Mouse (Mus musculus) frontal cortex, postnatal 14 days (tissue): ENCODE measurements around the gene Ggn.
"Not testable (repeated sequence)": the region's sequence is repeated elsewhere in the genome, so short reads cannot be mapped to it uniquely, and the experiment has no call there.

ENCODE experiments used
- DNase-seq, 2 experiments: peaks; one replicate each; pipeline ENCODE4 v3.0.0; 2022; ENCODE audit warnings: low spot score in 2 of 2

Gene Ggn

DNA sequence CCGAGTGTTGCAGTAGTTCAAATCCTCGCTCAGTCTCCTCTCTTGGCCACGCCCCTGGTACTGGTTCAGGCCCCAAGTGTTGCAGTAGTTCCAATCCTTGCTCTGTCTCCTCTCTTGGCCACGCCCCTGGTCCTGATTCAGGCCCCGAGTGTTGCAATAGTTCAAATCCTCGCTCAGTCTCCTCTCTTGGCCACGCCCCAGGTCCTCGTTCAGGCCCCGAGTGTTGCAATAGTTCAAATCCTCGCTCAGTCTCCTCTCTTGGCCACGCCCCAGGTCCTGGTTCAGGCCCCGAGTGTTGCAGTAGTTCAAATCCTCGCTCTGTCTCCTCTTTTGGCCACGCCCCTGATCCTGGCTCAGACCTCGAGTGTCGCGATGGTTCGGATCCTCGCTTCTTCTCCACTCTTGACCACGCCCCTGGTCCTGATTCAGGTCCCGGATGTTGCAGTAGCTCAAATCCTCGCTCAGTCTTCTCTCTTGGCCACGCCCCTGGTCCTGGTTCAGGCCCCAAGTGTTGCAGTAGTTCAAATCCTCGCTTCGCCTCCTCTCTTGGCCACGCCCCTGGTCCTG, 42.3 kb downstream of the Ggn start:
- DNase-seq: no peak

DNA sequence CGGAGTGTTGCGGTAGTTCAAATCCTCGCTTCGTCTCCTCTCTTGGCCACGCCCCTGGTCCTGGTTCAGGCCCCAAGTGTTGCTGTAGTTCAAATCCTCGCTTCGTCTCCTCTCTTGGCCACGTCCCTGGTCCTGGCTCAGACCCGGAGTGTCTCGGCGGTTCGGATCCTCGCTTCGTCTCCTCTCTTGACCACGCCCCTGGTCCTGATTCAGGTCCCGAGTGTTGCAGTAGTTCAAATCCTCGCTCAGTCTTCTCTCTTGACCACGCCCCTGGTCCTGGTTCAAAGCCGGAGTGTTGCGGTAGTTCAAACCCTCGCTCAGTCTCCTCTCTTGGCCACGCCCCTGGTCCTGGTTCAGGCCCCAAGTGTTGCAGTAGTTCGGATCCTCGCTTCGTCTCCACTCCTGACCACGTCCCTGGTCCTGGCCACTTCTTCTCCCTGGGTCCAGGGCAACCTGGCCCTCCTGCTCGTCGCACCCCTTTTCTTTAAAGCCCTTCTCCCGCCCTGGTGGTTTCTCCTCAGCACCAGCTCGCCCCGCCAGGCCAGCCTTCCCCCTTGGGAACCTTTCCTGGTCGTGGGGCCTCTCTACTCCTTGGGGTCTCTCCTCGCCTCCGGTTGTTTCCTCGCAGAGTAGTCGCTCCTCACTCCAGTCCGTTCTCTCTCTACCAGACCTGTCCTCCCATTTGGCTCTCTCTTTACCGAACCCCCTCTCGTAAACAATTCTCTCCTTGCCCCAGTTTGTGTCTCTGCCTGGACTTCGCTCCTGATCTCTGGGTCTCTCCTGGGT, 43.0 kb downstream of the Ggn start:
- DNase-seq: not testable (repeated sequence)

- no peak for DNase-seq
Measured at GRCm38 (mm10) chr7:29213675-29214082, 43.7 kb downstream of the Ggn start, which contains the start of gene Catsperg1. TSS of gene Catsperg1 (minus strand) at chr7:29214035.

GRCm38 (mm10) chr7:29214236-29214635, 44.2 kb downstream of the Ggn start:
- no peak for DNase-seq

GRCm38 (mm10) chr7:29214846-29215245, 44.8 kb downstream of the Ggn start:
- DNase-seq: no peak
